Mouse (Mus musculus) 3T3-L1 (cell line): Measurements from ENCODE around the gene Dusp9.
A peak's percentile ranks its signal among the peaks of the same experiment; 100 is the strongest.

ENCODE experiments used
- DNase-seq: peaks from one replicate; pipeline ENCODE4 v3.0.0-alpha.2; 2015; ENCODE audit warnings: low read depth, low spot score

Gene Dusp9

DNA sequence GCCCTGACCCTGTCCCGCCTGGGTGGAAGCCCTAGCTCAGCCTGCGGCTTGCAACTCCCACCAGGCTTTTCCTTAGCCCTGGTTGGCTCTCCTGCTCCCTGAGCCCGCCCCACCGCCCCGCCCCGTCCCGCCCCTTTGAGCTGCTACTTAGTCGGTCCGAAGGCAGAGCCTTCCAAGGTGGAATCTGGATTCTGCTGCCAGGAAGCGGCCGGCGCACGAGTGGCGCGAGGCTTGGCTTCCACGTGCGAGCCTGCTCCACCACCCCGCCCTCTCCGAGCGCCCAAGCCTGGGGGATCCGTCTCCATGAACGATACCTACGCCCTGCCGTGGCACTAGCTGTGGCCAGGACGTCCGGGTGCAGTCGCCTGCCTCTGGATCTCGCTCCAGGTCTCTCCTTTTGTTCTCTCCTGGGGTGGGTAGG lies at the start of gene Dusp9:
Gene Dusp9 (plus strand): TSS at position 165 of the 421 bp plus-strand sequence.
- DNase-seq = no peak

DNA sequence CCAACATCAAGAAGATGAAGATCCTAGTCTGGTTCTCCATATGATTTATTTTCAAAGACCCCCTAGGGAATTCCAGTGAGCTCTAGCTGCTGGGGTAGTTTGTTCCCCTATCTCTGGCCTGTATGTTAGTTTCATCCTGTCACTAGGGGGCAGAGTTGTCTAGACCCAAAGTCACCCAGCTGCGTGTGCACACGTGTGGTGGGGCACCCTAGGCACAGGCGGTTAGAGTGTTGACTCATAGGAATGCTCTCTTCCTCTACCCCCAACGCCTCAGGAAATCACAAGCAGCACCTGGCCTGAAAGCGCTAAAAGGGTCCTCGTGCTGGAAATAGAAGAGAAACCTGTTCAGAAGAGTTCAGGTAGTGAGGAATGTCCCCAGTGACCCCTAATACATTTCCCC lies 46.0 kb upstream of the Dusp9 start:
- peak; percentile 38 for DNase-seq

DNA sequence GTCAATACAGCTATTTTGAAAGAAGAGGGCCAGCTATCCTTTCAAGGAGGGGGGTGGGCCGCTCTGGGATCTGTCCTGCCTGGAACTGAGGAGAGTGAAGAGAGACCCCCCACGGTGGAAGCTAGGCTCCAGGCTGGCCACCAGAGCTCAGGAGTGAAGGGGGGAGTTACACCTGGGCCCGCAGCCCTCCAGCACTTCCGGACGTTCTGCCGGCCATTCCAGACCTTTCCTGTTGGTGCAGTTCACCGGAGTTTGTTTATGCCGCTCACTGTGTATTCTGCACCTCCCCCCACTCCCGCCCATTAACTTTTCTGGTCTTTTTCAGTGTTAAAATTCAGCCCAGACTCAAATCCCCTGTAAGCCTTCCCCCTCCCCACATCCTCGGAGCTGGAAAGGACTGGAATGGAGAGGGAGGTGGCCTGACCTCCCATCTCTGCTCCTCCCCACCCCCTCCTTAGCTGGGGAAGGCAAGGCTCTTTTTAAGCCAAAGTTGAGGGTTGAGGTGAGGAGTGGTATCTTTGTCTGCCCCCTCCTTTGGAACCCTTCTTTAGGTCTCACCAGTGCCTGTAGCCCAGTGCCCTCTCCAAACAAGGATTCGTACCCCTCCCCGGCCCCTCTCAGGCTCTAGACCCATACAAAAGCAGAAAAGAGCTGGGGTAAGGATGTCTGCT lies 44.6 kb upstream of the Dusp9 start:
- no peak for DNase-seq

DNA sequence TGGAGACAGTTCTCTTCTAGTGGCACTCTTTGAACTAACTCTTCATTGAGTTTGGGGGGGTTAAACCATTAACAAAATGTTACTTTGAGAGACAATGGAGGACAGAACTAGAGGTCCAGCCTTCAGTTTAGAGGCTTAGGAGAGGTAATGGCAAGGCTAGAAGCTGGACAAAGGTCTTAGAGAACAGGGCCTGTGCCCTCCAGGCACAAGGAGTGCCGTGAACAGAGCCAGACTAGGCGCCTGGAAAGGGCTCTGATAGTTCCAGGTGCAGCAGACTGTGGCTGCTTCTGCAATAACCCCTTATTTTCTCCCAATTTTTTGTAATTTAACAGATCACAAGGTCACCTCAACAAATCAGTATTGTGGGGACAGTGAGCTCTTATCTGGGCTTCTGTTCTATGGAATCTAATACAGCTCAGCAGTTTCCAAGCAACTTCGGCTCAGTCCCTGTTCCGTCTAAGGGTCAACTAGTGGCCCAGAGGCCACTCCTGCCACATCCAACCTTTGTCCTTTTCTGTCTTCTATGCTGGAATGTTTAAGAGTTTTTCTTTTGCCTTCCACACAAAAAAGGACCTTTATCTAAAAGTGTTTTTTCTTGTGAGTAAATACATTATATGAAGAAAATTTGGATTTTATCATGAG lies 43.8 kb upstream of the Dusp9 start:
- DNase-seq = no peak

DNA sequence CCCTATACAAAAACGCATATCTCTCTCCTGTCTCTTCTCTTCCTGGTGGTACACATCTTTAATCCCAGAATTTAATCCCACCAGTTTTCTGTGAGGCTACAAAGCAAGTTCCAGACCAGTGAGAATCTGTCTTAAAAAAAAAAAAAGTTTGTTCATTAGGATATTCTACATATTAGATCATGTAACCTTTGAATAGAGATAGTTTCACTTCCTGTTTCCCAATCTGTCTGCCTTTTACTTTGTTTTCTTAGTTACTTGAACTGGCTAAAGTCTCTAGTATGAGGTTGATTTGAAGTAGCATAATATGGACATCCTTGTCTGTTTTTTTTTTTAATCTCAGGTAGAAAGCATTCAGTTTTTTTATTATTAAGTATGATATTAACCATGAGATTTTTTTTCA lies 37.8 kb upstream of the Dusp9 start:
- no peak for DNase-seq

DNA sequence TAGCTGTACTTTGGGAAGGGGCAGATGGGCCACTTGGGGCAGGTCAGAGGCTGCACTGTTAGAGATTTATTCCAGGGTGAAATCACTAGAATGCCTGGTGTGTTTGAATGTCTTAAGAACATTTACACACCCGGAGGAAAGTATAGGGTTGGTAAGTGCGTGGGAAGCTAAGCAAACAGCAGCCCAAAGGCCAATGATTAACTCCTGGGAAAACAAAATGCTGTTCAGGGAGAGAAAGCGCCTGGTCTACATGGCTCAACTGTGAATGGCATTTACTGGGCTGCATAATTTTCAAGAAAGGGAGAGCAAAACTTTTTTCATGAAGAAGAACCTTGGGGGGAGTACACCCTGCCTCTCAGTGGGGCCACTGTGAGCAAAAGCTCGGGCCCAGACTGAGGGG lies 25.6 kb upstream of the Dusp9 start:
- DNase-seq = no peak

DNA sequence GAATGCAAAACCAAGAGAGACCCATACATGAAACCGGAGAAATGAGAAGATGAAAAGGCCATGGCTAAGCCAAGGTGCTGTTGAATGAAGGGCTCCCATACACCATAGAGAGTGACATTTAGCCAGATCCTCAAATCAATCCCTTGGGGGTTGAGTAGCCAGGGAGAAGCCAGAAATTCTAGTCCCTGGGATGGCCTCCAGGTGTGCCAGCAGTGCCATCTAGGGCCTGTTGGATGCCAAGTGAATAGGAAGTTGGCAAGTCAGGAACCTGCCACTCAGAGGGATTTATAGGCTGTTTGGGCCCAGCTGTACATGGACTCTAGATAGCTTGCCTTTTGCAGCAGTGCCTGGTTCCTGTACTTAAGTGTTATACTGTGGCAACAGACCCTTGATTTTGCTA lies 23.3 kb upstream of the Dusp9 start:
- DNase-seq = no peak

DNA sequence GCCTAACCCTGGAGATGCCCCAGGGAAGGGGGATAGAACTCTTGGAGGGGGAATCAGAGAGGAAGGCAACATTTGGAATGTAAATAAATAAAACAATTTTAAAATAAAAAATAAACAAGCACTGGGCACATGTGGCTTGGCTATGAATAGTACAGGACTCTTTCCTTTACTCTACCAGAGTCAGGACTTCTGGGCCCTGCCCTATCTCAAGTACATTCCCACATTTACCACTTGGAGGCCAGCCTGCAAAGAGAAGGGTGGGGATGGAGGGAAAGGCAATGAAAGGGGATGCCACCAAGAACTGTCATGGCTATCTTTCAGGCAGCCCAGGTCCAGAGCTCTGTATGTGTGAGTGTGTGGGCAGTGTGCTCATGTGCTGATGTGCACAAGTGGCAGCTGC lies 19.8 kb upstream of the Dusp9 start:
- no peak for DNase-seq

DNA sequence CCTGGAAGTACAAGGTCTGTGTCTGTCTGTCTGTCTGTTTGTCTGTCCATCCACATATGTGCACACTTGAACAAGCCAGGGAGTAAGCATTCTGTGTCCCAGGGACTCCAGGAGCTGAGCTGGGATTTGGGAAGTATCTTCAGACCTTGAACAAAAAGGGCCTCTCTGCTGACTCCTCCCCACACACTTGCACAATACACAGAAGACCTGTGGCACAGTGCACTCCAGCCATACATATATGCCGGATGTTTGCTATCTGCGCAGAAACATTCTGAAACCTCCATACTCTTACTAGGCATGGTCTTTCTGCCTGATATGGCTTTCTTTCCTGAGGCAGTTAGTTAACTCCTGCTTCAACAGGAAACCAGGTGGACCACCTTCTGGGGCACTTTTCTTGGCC lies 19.3 kb upstream of the Dusp9 start:
- no peak for DNase-seq

DNA sequence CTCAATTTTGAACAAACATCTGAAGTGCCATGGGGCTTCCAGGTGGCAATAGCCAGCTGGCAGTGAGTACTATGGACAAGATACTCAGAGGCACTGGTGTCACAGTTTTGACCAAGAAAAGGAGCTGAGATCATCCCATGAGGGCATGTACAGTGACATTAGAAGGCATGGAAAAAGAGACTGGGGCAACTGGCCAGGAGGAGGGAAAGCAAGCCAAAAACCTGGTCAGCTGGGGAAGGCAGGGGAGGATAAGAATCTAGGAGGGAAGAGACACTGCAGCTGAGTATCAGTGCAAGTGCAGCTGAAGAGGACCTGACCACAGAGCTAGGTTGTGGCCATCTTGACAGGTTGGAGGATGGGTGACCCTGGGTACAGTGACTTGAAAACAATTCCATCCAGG lies 12.2 kb upstream of the Dusp9 start:
- DNase-seq = no peak

DNA sequence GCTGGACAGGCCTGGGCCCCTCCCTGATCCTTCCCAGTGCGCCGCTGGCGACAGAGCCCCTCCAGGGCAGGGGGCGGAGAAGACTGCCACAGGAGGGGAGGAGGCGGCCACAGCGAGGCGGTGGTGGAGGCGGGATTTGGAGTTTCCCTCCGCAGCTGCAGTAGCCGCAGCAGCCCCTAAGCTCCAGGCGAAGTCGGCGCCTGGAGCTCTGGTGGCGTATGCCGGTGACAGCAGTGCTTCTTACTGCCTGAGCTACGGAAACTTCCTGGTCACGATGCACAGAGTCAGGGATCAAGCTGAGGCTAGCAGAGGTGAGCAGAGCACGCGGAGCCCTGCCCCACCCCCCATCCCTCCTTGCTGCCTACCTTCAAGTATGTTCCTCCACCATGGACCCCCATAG lies 3.8 kb upstream of the Dusp9 start:
- DNase-seq = no peak

DNA sequence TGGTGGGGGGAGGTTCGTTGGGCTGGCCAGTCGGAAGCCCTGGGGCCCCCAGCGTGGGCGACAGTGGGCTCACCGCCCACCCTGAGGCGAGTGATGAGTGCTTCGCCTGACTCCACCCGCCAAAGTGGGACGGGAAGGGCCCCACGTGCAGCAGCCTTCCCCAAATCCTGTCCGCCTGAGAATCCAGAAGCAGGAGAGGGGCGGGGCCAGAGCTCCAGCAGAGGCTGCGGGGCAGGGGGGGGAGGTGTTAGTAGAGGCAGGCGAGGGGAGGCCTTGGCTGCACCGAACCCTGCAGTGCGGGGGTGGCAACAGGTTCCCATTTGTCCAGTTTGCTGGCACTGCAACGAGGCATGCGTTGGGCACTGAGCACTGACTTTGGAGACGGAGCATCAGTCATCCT lies 1.8 kb upstream of the Dusp9 start:
- no peak for DNase-seq

DNA sequence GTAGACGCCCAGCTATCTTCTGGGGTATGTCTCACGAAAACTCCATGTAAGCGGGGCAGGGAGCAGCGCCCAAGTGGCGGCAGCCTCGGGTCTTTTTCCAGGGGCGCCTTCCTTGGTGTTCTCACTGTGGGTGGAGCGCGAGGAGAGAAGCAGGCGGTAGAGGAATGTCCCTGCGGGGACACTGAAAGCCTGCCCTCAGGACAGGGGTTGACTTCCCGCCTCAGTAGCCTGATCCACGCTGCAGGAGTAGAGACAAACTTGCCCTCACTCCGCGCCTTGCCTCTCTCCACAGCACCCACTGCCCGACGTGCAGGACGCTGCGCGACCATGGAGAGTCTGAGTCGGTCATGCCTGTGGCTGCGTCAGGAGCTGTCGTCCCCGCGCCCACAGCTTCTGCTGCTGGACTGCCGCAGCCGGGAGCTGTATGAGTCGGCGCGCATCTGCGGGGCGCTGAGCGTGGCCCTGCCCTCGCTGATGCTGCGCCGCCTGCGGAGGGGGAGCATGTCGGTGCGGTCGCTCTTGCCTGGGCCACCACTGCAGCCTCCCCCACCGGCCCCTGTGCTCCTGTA lies 766 bp downstream of the Dusp9 start:
- DNase-seq = no peak

DNA sequence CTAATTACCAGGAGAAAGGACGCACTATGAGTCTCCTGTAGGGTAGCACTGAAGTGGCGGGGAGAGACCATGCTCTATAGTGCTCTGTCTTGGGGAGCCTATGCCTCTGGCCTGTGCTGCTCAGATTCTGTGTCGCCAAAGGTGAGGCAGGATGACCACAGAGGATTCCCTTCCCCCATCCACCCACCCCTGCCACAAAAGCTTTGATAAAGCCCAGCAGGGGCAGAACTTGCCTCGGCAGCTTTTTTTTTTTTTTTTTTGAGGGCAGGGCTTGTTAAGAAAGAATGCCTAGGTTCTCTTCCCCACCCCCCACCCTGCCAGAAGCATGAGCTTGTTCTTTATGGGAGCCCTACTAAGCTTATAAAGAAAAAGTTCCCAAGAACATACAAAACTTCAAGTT lies 5.9 kb downstream of the Dusp9 start:
- DNase-seq = no peak

DNA sequence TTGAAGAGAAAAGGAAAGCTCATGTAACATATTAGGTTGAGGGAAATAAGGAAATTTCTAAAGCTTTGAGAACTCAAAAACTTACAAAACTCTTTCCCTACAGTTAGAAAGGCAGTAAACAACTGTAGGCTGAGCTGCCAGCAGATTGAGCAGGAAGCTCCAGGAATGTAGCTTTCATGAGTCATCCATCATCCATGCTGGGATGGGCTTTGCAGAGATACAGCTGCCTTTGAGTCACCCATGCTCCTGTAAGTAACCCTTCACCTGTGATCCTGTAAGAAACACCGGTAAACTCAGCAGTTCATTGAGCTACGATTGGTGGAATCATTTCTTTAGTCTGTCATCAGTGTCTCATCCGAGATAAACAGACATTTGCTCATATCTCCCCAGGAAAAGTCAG lies 11.7 kb downstream of the Dusp9 start:
- peak; percentile 77 for DNase-seq

DNA sequence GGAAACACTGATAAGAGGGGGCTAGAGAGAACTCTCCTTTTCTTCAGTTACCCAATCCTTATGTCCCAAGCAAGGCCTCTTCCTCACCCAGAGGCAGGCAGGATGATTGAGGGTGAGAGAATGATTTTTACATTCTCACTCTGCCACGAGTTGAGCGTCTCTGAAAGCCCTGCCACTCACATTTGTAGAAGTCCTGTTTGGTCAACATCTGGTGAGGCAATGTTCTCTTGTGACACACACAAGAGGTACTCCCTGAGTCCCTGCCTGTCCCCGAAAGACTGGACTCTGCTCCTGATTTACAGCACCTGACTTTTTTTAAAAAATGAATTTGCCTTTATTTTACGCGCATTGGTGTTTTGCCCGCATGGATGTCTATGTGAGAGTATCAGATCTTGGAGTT lies 14.2 kb downstream of the Dusp9 start:
- no peak for DNase-seq

DNA sequence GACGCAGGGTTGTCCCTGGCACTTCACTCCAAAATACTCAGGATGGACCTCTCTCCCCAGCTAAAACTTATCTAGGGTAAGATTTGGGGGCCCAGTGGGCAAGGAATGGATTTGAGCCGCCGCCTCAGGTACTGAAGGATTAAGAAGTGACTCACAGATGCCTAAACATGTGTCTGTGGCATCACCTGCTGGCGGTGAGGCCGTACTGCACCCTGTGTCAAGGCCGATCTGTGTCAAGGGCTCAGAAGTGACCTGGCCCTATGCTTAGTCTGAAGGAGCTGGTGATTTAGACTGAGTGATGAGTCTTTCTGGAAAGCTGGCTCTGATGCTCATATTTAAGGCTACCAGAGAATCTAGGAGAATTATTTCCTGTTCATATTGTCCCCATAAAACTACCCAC lies 15.0 kb downstream of the Dusp9 start:
- DNase-seq = peak; percentile 88

DNA sequence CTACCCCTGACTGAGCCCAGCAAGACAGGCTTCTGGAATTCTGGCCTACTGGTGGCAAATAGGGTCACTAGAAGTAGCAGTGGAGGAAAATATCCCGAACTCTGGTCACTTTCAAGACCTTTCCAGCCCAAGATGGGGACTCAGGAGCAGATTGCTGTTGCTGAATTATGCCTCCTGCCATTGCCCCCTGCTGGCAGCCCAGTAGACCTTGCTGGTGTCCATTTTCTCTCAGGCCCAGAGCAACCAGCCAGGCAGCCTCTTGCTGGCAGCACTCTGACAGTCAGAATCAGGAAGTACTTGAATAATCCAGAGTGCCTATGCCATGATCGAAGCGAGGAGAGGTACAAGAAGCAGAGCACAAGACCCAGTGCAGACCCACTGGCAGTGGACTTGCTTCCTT lies 16.3 kb downstream of the Dusp9 start:
- peak; percentile 72 for DNase-seq

DNA sequence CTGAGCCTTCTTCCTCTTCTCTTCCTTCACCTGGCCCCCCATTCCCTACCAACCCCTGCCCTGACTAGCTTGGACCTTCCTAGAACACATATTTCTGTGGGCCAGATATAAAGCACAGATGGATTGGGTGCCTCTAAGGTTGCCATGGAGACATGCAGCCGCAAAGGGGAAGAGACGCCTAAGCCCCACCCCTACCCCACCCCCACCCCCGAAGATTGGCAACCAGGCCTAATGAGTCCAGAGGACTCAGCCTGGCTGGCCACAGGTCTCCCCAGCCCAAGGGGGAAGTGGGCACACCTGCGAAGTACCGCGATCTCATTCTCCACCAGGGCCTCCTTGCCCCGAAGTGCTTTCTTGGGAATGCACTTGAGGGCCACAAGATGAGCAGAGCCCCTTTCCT lies 19.2 kb downstream of the Dusp9 start:
- no peak for DNase-seq

DNA sequence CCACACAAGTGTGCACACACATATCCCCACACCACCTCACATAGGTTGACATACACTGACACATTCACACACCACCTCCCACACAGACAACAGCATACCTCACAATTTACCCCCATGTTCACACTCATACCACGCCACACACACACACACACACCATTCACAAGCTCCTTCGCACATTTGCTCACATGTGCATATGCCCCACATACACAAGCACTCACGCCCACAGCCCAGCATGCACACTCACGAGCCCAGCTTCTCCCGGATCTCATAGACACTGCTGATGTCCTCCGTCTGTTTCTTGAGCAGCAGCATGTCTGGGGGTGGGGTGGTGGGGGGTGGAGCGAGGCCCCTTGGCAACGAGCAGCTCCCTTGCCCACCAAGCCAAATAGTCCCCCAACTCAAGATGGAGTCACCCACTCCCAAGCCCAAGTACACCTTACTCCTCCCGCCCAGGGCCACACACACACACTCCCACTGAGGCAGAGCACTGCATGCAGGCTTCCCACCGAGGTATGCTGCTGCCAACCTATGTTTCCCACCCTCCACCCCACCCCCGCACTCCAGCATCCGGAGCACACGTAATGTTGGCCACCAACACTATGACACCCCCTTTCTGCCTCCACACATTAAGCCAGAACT lies 19.8 kb downstream of the Dusp9 start:
- no peak for DNase-seq

DNA sequence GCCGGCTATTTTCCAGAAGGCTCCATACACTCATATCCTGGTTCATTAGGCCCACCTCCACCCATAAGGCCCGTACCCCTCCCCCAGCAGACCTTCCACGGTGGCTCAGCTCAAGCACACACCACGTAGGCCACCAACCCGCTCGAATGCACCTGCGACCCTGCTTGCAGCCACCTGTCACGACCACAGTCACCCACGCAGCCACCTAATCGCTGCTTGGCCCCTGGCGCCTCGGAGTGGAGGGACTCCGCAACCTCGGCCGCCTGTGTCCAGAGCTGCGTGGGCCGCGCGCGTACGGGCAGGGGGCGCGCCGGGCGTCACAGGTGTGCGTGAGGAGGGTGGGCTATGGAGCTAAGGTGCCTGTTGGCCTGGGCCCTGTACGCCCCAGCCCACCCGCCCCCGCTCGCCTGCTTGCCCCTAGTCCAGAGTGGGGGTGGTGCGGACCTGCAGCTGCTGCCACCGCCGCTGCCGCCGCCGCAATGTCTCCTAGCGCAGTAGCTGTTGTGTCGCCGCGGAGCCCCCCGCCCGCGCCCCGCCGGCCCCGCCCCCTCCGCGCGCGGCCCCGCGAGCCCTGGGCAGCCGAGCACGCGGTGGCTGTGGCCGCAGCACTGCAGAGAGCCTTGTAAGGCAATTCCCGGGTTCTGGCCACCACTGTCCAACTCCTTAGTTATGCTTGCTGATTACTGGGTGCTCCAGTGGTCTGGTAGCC lies 20.5 kb downstream of the Dusp9 start, which contains the start of gene Pnck:
Gene Pnck (minus strand): TSS at position 543 of the 709 bp plus-strand sequence.
- DNase-seq = no peak

DNA sequence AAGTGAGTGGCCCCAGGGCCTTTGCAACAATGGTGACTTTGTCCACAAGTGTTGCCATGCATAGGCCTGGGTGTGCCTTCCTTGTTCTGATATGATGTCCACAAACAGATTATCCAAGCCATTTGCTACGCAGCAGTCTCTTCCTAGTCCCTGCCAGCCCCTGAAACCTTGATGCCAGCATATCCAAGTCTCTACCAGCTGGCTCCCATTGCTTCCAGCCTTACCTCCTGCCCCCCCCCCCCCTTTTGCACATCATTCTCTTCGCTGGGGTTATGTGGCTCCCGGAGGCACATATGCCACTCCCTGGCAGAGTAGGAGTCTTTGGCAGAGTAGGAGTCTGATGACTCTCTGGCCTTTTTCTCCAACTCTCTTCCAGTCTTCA lies 21.1 kb downstream of the Dusp9 start:
- DNase-seq = no peak
